Mouse (Mus musculus) brown adipose tissue, adult 24 weeks (tissue): Measurements from ENCODE around the gene Clca2. TPM values are rescaled to one million over a fixed set of nuclear protein-coding genes. Genes with fewer than 3 reads are reported as not detected.

Source experiments
- H3K27ac ChIP-seq: fragments of 200-500 bp; replicated peaks from 2 replicates; pipeline ENCODE4 v1.5.1; 2012; ENCODE audit warnings: low read depth, mild to moderate bottlenecking, low read length
- H3K4me1 ChIP-seq: fragments of 200-500 bp; 2 replicates; pipeline ENCODE4 v1.6.1; 2012; ENCODE audit warnings: low read length, mixed read lengths; ENCODE audit not compliant: control insufficient read depth, insufficient read depth, insufficient read length
- H3K4me3 ChIP-seq: fragments of 200-500 bp; 2 replicates; pipeline ENCODE4 v1.5.1; 2012; ENCODE audit warnings: low read depth, mild to moderate bottlenecking, low read length, moderate library complexity; ENCODE audit not compliant: insufficient read depth
- polyA plus RNA-seq: library from polyadenylated mRNA; stranded (reverse); fragments of >200 nt; gene quantifications from 2 replicates; pipeline ENCODE4 v1.2.4, GENCODE M21; 2012; ENCODE audit not compliant: missing spikeins, insufficient read depth, insufficient read length

Clca2 gene
- polyA plus RNA-seq, 1 experiment = not detected

- H3K4me1 ChIP-seq = no peaks in the 10 kb centered on the region
- no peak within 1 kb of the TSS for H3K27ac ChIP-seq
- H3K4me3 ChIP-seq = no peak within 1 kb of the TSS
Measured at GRCm38 (mm10) chr3:145032676-145033075, 66.6 kb downstream of the Clca2 start, which contains the start of gene Clca1. Gene Clca1 (minus strand): TSS chr3:145032776.

GRCm38 (mm10) chr3:145028036-145028435 is 71.2 kb downstream of the Clca2 start:
- H3K27ac ChIP-seq = no peak overlapping the region
- no peak overlapping the region for H3K4me3 ChIP-seq
- H3K4me1 ChIP-seq = no peaks in the 10 kb centered on the region

- no peak overlapping the region for H3K4me3 ChIP-seq
Measured at GRCm38 (mm10) chr3:145026750-145027149, 72.5 kb downstream of the Clca2 start.

More at GRCm38 (mm10) chr3:145026750-145027149, 72.5 kb downstream of the Clca2 start:
- H3K27ac ChIP-seq = no peak overlapping the region
- no peaks in the 10 kb centered on the region for H3K4me1 ChIP-seq

Other genes with a start within 250 kb of the Clca2 start
- not detected in 2 replicates for gene Clca4b, start 166.9 kb downstream of the Clca2 start, polyA plus RNA-seq
- not detected in 2 replicates for gene Clca4a, start 124.4 kb downstream of the Clca2 start, polyA plus RNA-seq
- not detected in 2 replicates for gene Clca1, start 66.7 kb downstream of the Clca2 start, polyA plus RNA-seq
- 15.0 and 15.7 TPM in 2 replicates for gene Odf2l, start 19.1 kb upstream of the Clca2 start, polyA plus RNA-seq
- gene Col24a1, start 193.0 kb upstream of the Clca2 start, polyA plus RNA-seq = not detected in 2 replicates